Mouse (Mus musculus) olfactory bulb, adult 2 months (tissue): Measurements from ENCODE around the gene Tgfbr2. TPM values are rescaled to one million over a fixed set of nuclear protein-coding genes. Genes with fewer than 3 reads are reported as not detected.

Experiments
- H3K27ac ChIP-seq: fragments of 200-500 bp; 2 replicates; pipeline ENCODE4 v1.5.1; 2012; ENCODE audit warnings: low read depth, low read length; ENCODE audit not compliant: insufficient read depth
- H3K4me1 ChIP-seq: fragments of 200-500 bp; 2 replicates; pipeline ENCODE4 v1.6.1; 2012; ENCODE audit warnings: low read length; ENCODE audit not compliant: control insufficient read depth, insufficient read depth
- H3K4me3 ChIP-seq: fragments of 200-500 bp; 2 replicates; pipeline ENCODE4 v1.5.1; 2012; ENCODE audit warnings: mild to moderate bottlenecking, low read depth, low read length, moderate library complexity; ENCODE audit not compliant: insufficient read depth
- CTCF ChIP-seq: fragments of 200-500 bp; IDR thresholded peaks from 2 replicates; pipeline ENCODE4 v1.5.1; 2012; ENCODE audit warnings: low read depth, mild to moderate bottlenecking, low read length, moderate library complexity; ENCODE audit not compliant: insufficient read depth
- POLR2A ChIP-seq: fragments of 200-500 bp; IDR thresholded peaks from 2 replicates; pipeline ENCODE4 v1.6.1; 2012; ENCODE audit warnings: mild to moderate bottlenecking, low read depth, low read length, moderate library complexity; ENCODE audit not compliant: insufficient read depth
- WGBS: fragments of 180-500 bp; shearing (Covaris S2); methylation state at CpG from one replicate; pipeline ENCODE4 v1.1.7; 2018; 5-methylcytosine and 5-hydroxymethylcytosine counted together
- polyA plus RNA-seq: library from polyadenylated mRNA; stranded (reverse); fragments of >200 nt; gene quantifications from 2 replicates; pipeline ENCODE4 v1.2.4, GENCODE M21; 2012; ENCODE audit warnings: low replicate concordance; ENCODE audit not compliant: missing spikeins, insufficient read depth, insufficient read length

The Tgfbr2 gene
- polyA plus RNA-seq, 1 experiment, result not detected

DNA sequence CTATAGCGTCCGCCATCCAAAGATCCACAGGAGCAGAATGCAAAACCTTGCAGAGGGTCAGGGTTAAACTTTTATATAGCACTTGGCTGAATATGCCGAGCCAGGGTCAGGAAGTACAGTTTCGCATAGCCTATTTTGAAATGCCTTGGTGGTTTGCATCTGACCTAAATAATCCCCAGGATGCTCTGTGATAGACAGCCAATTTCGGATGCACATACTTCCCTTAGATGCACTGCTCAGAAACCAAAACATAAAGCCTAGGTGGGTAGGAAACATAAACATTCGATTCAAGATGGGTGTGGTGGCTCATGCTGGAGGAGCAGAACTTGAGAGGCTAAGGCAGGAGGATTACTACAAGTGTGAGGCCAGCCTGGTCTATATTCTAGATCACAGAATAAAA lies 6.1 kb downstream of the Tgfbr2 start:
- Histone ChIP-seq H3K27ac (no peak overlapping the region), H3K4me1 (0 out of 2 replicates have a peak, but pooled peaks cover 3% of the 10 kb centered on the region), H3K4me3 (no peak overlapping the region)
- 88% methylated on average over 6 of the region's 6 CpGs for WGBS
- TF ChIP-seq POLR2A (no peak), CTCF (no peak)

DNA sequence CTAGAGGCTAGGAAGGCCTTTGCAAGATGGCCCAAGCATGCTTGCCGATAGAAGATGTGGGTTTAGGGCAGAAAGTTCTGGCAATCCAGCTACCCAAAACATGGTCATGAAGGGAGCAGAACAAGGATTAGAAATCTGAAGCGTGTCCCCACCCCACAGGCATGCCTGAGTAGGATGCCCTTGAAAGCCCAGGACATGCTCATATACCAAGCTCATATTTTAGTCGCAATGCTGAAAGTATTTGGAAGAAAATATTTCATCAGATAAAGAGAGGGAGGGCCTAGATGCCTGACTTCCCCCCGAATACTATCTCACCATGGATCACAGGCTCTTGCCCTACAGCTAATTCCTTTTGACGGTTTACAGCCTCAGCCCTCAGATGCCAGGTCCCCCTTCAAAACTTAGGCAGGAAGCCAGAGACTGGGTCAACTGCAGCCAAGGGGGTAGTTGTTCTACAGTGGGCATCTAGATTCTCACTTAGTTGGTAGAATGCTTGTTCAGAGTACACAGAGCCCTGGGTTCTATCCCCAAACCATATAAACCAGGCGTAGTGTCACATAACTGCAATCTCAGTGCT lies 7.8 kb downstream of the Tgfbr2 start:
- no peak overlapping the region for H3K4me3 ChIP-seq
- peaks cover 6% of the 10 kb centered on the region; the same call in 1 of the 2 replicates for H3K4me1 ChIP-seq
- no peak overlapping the region for H3K27ac ChIP-seq
- WGBS, result 84% methylated on average over 6 of the region's 6 CpGs
- TF ChIP-seq POLR2A (no peak), CTCF (no peak)

DNA sequence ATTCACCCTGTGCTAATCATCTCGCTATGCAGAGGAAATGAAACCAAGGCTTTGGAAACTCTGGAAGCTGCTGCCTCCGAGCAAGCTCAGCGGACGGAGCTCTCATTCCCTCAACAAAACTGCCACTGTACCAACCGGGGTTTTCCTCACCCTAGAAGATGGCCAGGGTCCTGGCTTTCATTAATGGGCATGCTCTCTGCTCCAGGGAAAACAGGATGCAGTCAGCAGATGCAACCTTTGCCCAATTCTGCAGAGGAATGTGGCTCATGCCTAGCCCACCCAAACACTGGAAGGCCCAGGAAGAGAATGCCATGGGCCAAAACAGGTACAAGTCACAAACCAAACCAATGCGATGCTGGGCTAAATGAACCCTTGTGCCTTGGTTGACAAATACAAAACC lies 8.8 kb downstream of the Tgfbr2 start:
- Histone ChIP-seq H3K4me1 (peaks cover 6% of the 10 kb centered on the region; the same call in 1 of the 2 replicates), H3K27ac (no peak overlapping the region), H3K4me3 (no peak overlapping the region)
- 69% methylated on average over 6 of the region's 6 CpGs for WGBS
- TF ChIP-seq CTCF, result no peak
- TF ChIP-seq POLR2A, result no peak

DNA sequence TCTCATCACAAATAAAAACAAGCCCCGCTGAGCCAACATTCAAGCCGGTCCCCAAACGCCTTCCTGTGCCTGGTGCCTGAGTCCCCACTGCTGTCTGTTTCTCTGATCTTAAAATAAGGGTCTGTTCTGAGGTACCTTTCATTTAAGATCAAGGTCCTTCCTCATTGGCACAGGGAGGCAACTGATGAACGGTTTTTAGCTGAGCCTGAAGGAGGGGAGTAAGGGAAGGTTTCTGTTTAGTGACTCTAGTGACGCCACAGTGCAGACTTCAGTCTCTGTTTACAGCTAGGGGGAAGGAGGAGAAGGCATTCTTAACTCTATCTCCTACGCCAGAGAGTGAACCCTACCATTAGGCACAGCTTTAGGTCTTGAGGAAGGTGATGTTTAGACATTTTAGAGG lies 11.3 kb downstream of the Tgfbr2 start:
- Histone ChIP-seq H3K27ac (0 out of 2 replicates have a peak overlapping the region, but pooled peaks have one; percentile 20), H3K4me1 (peaks cover 6% of the 10 kb centered on the region; the same call in 1 of the 2 replicates), H3K4me3 (no peak overlapping the region)
- 54% methylated on average over 6 of the region's 6 CpGs for WGBS
- TF ChIP-seq CTCF (no peak), POLR2A (no peak)

DNA sequence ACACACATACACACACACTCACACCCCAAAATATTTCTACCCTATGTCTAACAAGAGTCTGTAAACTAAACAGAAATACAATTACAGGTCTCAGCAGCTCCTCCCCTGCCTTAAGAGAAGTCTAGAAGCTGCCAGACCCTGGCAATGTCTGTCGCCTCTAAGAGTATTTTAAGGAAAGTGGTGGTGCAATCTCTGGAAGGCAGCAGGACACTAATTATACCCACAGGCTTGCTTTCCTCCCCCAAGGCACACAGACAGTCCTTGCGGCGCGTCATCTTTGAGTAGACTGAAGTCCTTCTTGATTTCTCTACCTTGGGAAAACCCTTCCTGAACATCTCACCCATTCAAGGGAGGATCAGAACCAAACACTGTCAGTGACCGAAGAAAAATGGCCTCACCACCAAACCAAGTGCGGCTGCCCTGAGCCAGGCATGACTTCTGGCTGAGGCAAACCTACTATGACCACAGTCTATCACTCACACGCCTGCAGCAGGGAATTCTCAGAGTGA lies 12.2 kb downstream of the Tgfbr2 start:
- TF ChIP-seq POLR2A, result no peak
- TF ChIP-seq CTCF, result no peak
- Histone ChIP-seq H3K4me3 (no peak overlapping the region), H3K4me1 (peaks cover 6% of the 10 kb centered on the region; the same call in 1 of the 2 replicates), H3K27ac (no peak overlapping the region)
- WGBS, result 72% methylated on average over 7 of the region's 7 CpGs

DNA sequence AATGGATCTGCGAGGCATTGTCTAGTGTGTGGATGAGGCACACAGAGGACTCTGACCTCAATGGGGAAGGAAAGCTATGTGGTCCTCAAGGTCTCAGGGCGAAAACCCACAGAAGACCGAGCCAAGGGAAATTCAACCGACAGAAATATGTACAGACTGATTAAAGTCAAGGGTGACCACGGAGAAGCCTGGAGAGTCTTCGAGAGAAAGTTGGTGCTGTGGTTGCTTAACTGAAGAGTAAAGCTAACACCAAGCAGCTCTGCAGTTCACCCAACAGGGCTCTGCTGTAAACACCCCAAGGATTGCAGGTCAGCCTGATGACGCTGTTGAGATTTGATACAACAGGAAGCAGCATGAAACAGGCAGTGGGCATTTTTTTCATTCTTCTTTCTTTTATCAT lies 14.3 kb downstream of the Tgfbr2 start:
- Histone ChIP-seq H3K4me3 (no peak overlapping the region), H3K4me1 (peaks cover 3% of the 10 kb centered on the region; the same call in 1 of the 2 replicates), H3K27ac (no peak overlapping the region)
- 88% methylated on average over 7 of the region's 7 CpGs for WGBS
- TF ChIP-seq CTCF (no peak), POLR2A (no peak)

DNA sequence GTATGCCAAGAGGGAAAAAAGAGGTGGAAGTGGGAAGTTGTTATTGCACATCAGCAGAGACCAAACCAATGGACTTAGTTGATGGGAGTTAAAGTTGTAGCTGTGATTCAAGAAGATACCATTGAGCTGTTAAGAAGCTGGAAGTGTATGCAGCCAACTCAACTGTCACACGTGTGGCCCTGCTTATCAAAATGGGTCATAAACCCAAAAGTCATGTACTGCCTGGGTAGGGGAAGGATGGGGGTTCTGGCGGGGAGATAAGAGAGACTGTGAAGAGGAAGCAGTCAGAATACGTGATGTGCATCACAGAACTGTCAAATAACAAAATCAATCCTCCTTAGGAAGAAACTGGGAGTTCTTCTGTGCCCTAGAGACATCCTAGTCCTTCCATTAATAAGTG lies 15.1 kb downstream of the Tgfbr2 start:
- no peak for TF ChIP-seq CTCF
- no peak for TF ChIP-seq POLR2A
- H3K4me1 ChIP-seq, result peaks cover 3% of the 10 kb centered on the region; the same call in 1 of the 2 replicates
- H3K27ac ChIP-seq, result no peak overlapping the region
- no peak overlapping the region for H3K4me3 ChIP-seq
- 93% methylated on average over 3 of the region's 3 CpGs for WGBS

DNA sequence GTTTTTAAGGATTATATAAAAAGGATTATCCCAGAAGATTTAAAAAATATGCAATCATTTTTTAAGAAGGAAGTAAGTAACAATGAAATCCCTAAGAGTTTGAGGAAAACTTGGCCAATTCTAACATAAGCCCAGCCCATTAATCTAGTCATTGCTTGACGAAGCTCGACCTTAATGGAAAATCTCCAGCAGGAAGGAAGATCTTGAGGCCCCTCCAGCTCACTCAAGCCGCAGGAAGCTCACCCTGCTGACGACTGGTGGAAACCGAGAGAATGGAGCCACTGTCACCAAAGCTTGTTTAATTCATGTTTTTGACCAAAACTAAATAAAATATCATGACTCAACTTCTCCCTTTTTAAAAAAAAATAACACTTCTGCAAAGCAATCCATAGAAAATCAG lies 18.7 kb downstream of the Tgfbr2 start:
- no peak overlapping the region for H3K4me3 ChIP-seq
- no peak overlapping the region for H3K27ac ChIP-seq
- TF ChIP-seq CTCF, result no peak
- no peak for TF ChIP-seq POLR2A
- H3K4me1 ChIP-seq, result peaks cover 5% of the 10 kb centered on the region
- WGBS, result 87% methylated on average over 5 of the region's 5 CpGs

DNA sequence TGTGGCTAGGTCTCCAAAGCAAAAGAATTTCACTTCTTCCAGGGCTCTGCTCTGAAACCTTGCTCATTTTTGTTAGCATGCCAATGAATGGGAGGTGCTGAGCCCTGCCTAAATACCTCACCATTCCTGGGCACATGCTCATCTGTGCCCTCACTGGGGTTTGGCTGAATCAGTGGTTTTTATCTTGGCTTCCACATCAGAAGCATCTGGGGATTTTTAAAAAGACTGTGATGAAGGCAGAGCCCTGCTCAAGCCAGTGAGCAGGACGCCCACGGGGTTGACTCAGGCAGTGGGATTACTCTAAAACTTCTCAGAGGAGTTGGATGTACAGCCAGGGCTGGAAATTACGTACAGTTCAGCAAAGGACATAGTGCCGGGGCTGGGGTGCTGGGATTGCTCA lies 22.3 kb downstream of the Tgfbr2 start:
- Histone ChIP-seq H3K4me1 (peaks cover 5% of the 10 kb centered on the region), H3K4me3 (no peak overlapping the region), H3K27ac (no peak overlapping the region)
- no peak for TF ChIP-seq POLR2A
- no peak for TF ChIP-seq CTCF
- WGBS, result 40% methylated on average over 4 of the region's 4 CpGs
